Mouse (Mus musculus) WW6 (cell line): ENCODE data around the gene Smc1b.

Experiments used
- DNase-seq: peaks from one replicate; pipeline ENCODE4 v3.0.0-alpha.2; 2013; ENCODE audit warnings: low read depth, low spot score

Smc1b gene

GRCm38 (mm10) chr15:85022211-85022610, 109.6 kb downstream of the Smc1b start:
- no peak for DNase-seq

GRCm38 (mm10) chr15:85016951-85017664, 114.7 kb downstream of the Smc1b start, which contains the start of gene Upk3a:
Gene Upk3a (plus strand): TSS chr15:85017141.
- no peak for DNase-seq

- no peak for DNase-seq
Observed at GRCm38 (mm10) chr15:85015771-85016170, 116.0 kb downstream of the Smc1b start.
